Mouse (Mus musculus) bone marrow, adult 2 months (tissue): ENCODE measurements around the gene Fbln1.

ENCODE experiments used
- CTCF ChIP-seq: fragments of 200-500 bp; IDR thresholded peaks from 2 replicates; pipeline ENCODE4 v1.5.1; 2011; ENCODE audit warnings: low read length, control low read depth; ENCODE audit not compliant: control insufficient read depth, insufficient read depth
- POLR2A ChIP-seq: fragments of 200-500 bp; IDR thresholded peaks from 2 replicates; pipeline ENCODE4 v1.6.1; 2011; ENCODE audit warnings: low read depth, mild to moderate bottlenecking, control low read depth, low read length, borderline replicate concordance; ENCODE audit not compliant: control insufficient read depth

DNA sequence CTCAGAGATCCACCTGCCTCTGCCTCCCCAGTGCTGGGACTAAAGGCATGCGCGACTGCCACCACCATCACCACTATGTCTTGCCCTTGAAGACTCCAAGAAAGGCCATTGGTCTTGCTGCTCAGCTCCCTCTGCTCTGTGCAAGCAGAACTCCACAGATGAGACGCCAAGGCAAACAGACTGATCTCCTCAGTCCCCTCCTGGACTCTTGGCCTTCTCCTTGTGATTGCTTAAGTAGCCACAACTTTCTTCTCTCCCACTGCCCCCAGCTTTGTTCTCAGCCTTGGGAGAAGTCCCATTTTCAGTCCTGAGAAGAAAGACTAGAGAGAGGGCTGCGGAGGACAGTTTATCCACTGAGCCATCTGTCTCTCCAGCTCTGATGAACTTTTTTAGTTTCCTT lies 23.7 kb upstream of the Fbln1 start:
- TF ChIP-seq POLR2A = no peak
- no peak for TF ChIP-seq CTCF
